Mouse (Mus musculus) adrenal gland, adult 2 months (tissue): Measurements from ENCODE around the gene Cradd. TPM values are rescaled to one million over a fixed set of nuclear protein-coding genes. Genes with fewer than 3 reads are reported as not detected.

Source experiments
- DNase-seq: peaks from one replicate; pipeline ENCODE4 v3.0.0; 2021
- polyA plus RNA-seq: library from polyadenylated mRNA; depleted of rRNA; stranded (reverse); fragments of >200 nt; gene quantifications from 2 replicates; pipeline ENCODE4 v1.2.3, GENCODE M21; 2012
- total RNA-seq, 2 experiments: library from RNA; stranded (reverse); gene quantifications; 2 replicates each; pipeline ENCODE4 v1.2.3; 2021

Gene Cradd
- total and polyA plus RNA-seq, 3 experiments = 12.7 to 31.1 (median 13.1) TPM

GRCm38 (mm10) chr10:95334826-95335225 is 10.9 kb upstream of the Cradd start:
- DNase-seq = no peak

GRCm38 (mm10) chr10:95332596-95332995 is 8.7 kb upstream of the Cradd start:
- no peak for DNase-seq

- DNase-seq = no peak
Measured at GRCm38 (mm10) chr10:95330375-95331363, 6.7 kb upstream of the Cradd start.

GRCm38 (mm10) chr10:95329884-95330283 is 6.0 kb upstream of the Cradd start:
- DNase-seq = no peak

GRCm38 (mm10) chr10:95324278-95324631 is 322 bp upstream of the Cradd start:
- DNase-seq = no peak

- peak; percentile 63 for DNase-seq
Measured at GRCm38 (mm10) chr10:95322076-95323070, 1.6 kb downstream of the Cradd start.

- peak; percentile 30 for DNase-seq
Measured at GRCm38 (mm10) chr10:95319001-95319400, 4.9 kb downstream of the Cradd start.

GRCm38 (mm10) chr10:95318392-95318708 is 5.6 kb downstream of the Cradd start:
- DNase-seq = peak; percentile 86

- peak; percentile 59 for DNase-seq
Measured at GRCm38 (mm10) chr10:95317581-95318391, 6.1 kb downstream of the Cradd start.

- no peak for DNase-seq
Measured at GRCm38 (mm10) chr10:95317091-95317490, 6.8 kb downstream of the Cradd start.

- no peak for DNase-seq
Measured at GRCm38 (mm10) chr10:95316675-95317074, 7.3 kb downstream of the Cradd start.

GRCm38 (mm10) chr10:95315801-95316474 is 8.0 kb downstream of the Cradd start:
- DNase-seq = no peak

- no peak for DNase-seq
Measured at GRCm38 (mm10) chr10:95315321-95315720, 8.6 kb downstream of the Cradd start.

- DNase-seq = no peak
Measured at GRCm38 (mm10) chr10:95314019-95314418, 9.9 kb downstream of the Cradd start.

- DNase-seq = no peak
Measured at GRCm38 (mm10) chr10:95313524-95313923, 10.4 kb downstream of the Cradd start.

- no peak for DNase-seq
Measured at GRCm38 (mm10) chr10:95310688-95311441, 13.1 kb downstream of the Cradd start.

- no peak for DNase-seq
Measured at GRCm38 (mm10) chr10:95309412-95310322, 14.3 kb downstream of the Cradd start.

- no peak for DNase-seq
Measured at GRCm38 (mm10) chr10:95308991-95309390, 14.9 kb downstream of the Cradd start.

- DNase-seq = no peak
Measured at GRCm38 (mm10) chr10:95307916-95308315, 16.0 kb downstream of the Cradd start.
